Mouse (Mus musculus): ENCODE measurements around the gene Tlr9. TPM values are rescaled to one million over a fixed set of nuclear protein-coding genes. Genes with fewer than 3 reads are reported as not detected.

Tlr9 gene
- total and polyA plus RNA-seq, 3 experiments: not detected

GRCm38 (mm10) chr9:106195693-106196092 is 26.7 kb upstream of the Tlr9 start:
- H3K9me3 ChIP-seq (replicated peaks; ENCODE audit: insufficient read depth, low read length): no peaks in the 10 kb centered on the region
- H3K27ac ChIP-seq (ENCODE audit: control insufficient read depth, low read depth, low read length): no peak overlapping the region
- peaks cover 4 to 16% of the 10 kb centered on the region in 2 experiments for H3K4me1 ChIP-seq (ENCODE audit: control insufficient read depth in 1 of 2, insufficient read depth in 2 of 2, low read length in 2 of 2)
- no peak overlapping the region for H3K9ac ChIP-seq (ENCODE audit: control insufficient read depth, low read depth, low read length, poor library complexity, severe bottlenecking)
- no peaks in the 10 kb centered on the region for H3K27me3 ChIP-seq (ENCODE audit: control insufficient read depth in 1 of 2, insufficient read depth in 2 of 2, low read length in 2 of 2)
- DNase-seq (ENCODE audit: low read depth, low spot score): no peak
- H3K4me3 ChIP-seq (ENCODE audit: control insufficient read depth in 1 of 2, insufficient read depth in 1 of 2, low read depth in 2 of 2, low read length in 2 of 2): no peak overlapping the region
- TF ChIP-seq E2F4 (IDR thresholded peaks at IDR 0.05; ENCODE audit: borderline replicate concordance, low read depth, low read length): no peak
- no peak for TF ChIP-seq TBP (IDR thresholded peaks at IDR 0.05; ENCODE audit: low read depth, low read length)
- no peak for TF ChIP-seq SIN3A (IDR thresholded peaks at IDR 0.05; ENCODE audit: low read length)
- TF ChIP-seq POLR2AphosphoS2 (IDR thresholded peaks at IDR 0.05; ENCODE audit: low read length): no peak
- TF ChIP-seq POLR2AphosphoS5 (IDR thresholded peaks at IDR 0.05; ENCODE audit: borderline replicate concordance, low read depth, low read length): no peak
- no peak for TF ChIP-seq MXI1 (IDR thresholded peaks at IDR 0.05; ENCODE audit: low read depth, low read length)
- no peak for TF ChIP-seq EP300 (IDR thresholded peaks at IDR 0.05; ENCODE audit: low read depth in 1 of 2, low read length in 2 of 2)
- TF ChIP-seq NRF1 (IDR thresholded peaks at IDR 0.05; ENCODE audit: insufficient read depth, low read depth, low read length, poor library complexity, severe bottlenecking): no peak
- TF ChIP-seq ZNF384 (IDR thresholded peaks at IDR 0.05; ENCODE audit: low read depth, low read length): no peak
- no peak for TF ChIP-seq RAD21 (IDR thresholded peaks at IDR 0.05; ENCODE audit: low read depth, low read length)
- no peak for TF ChIP-seq HCFC1 (IDR thresholded peaks at IDR 0.05; ENCODE audit: low read depth, low read length)
- TF ChIP-seq USF2 (IDR thresholded peaks at IDR 0.05; ENCODE audit: borderline replicate concordance in 1 of 2, insufficient read depth in 1 of 2, low read depth in 1 of 2, low read length in 2 of 2): no peak
- no peak for TF ChIP-seq MEF2A (IDR thresholded peaks at IDR 0.05; ENCODE audit: extremely low read depth, insufficient replicate concordance, low read depth, low read length, poor library complexity, severe bottlenecking)
- TF ChIP-seq NELFE (IDR thresholded peaks at IDR 0.05; ENCODE audit: low read depth, low read length): no peak
- no peak for TF ChIP-seq BHLHE40 (IDR thresholded peaks at IDR 0.05; ENCODE audit: borderline replicate concordance, low read depth, low read length)
- TF ChIP-seq MYB (IDR thresholded peaks at IDR 0.05; ENCODE audit: low read depth, low read length): no peak
- H3K36me3 ChIP-seq (ENCODE audit: control insufficient read depth in 1 of 2, insufficient read depth in 2 of 2, low read length in 2 of 2): peaks cover 0 to 11% of the 10 kb centered on the region in 2 experiments; a peak in 3 of 4 replicates
- peaks cover 4% of the 10 kb centered on the region for H3K79me2 ChIP-seq (ENCODE audit: control insufficient read depth, insufficient read depth, low read length, poor library complexity)

GRCm38 (mm10) chr9:106197081-106197713 is 25.2 kb upstream of the Tlr9 start:
- no peak for DNase-seq (ENCODE audit: low read depth, low spot score)
- peaks cover 4 to 20% of the 10 kb centered on the region in 2 experiments for H3K4me1 ChIP-seq (ENCODE audit: control insufficient read depth in 1 of 2, insufficient read depth in 2 of 2, low read length in 2 of 2)
- no peaks in the 10 kb centered on the region for H3K27me3 ChIP-seq (ENCODE audit: control insufficient read depth in 1 of 2, insufficient read depth in 2 of 2, low read length in 2 of 2)
- peaks cover 4% of the 10 kb centered on the region for H3K79me2 ChIP-seq (ENCODE audit: control insufficient read depth, insufficient read depth, low read length, poor library complexity)
- peaks cover 0 to 14% of the 10 kb centered on the region in 2 experiments; a peak in 2 of 4 replicates for H3K36me3 ChIP-seq (ENCODE audit: control insufficient read depth in 1 of 2, insufficient read depth in 2 of 2, low read length in 2 of 2)
- no peak overlapping the region for H3K27ac ChIP-seq (ENCODE audit: control insufficient read depth, low read depth, low read length)
- TF ChIP-seq SIN3A (IDR thresholded peaks at IDR 0.05; ENCODE audit: low read length) (no peak), ZKSCAN1 (IDR thresholded peaks at IDR 0.05; ENCODE audit: low read depth, low read length) (no peak), CTCF (IDR thresholded peaks at IDR 0.05 in 2 of 3, conservative IDR thresholded peaks at IDR 0.05 in 1 of 3; ENCODE audit: control insufficient read depth in 1 of 3, insufficient read depth in 1 of 3, low read depth in 2 of 3, low read length in 3 of 3, poor library complexity in 1 of 3, severe bottlenecking in 1 of 3) (no peak), EP300 (IDR thresholded peaks at IDR 0.05; ENCODE audit: low read depth in 1 of 2, low read length in 2 of 2) (no peak), POLR2A (IDR thresholded peaks at IDR 0.05; ENCODE audit: control insufficient read depth in 1 of 2, insufficient read depth in 1 of 2, low read depth in 1 of 2, low read length in 2 of 2, poor library complexity in 1 of 2) (no peak), CHD1 (IDR thresholded peaks at IDR 0.05; ENCODE audit: low read depth, low read length) (no peak), HCFC1 (IDR thresholded peaks at IDR 0.05; ENCODE audit: low read depth, low read length) (no peak), E2F4 (IDR thresholded peaks at IDR 0.05; ENCODE audit: borderline replicate concordance, low read depth, low read length) (no peak), TAL1 (IDR thresholded peaks at IDR 0.05; ENCODE audit: low read length) (no peak), SMC3 (IDR thresholded peaks at IDR 0.05; ENCODE audit: low read depth, low read length) (no peak), BHLHE40 (IDR thresholded peaks at IDR 0.05; ENCODE audit: borderline replicate concordance, low read depth, low read length) (no peak), USF1 (IDR thresholded peaks at IDR 0.05; ENCODE audit: low read depth, low read length) (no peak)
- H3K9ac ChIP-seq (ENCODE audit: control insufficient read depth, low read depth, low read length, poor library complexity, severe bottlenecking): no peak overlapping the region
- H3K9me3 ChIP-seq (replicated peaks; ENCODE audit: insufficient read depth, low read length): no peaks in the 10 kb centered on the region
- H3K4me3 ChIP-seq (ENCODE audit: control insufficient read depth in 1 of 2, insufficient read depth in 1 of 2, low read depth in 2 of 2, low read length in 2 of 2): no peak overlapping the region

All from MEL (cell line).